Mouse (Mus musculus) G1E (cell line): ENCODE data around the gene Rab7b. TPM values are rescaled to one million over a fixed set of nuclear protein-coding genes. Genes with fewer than 3 reads are reported as not detected.

Experiments used
- ATAC-seq: 2 replicates; pipeline ENCODE4 v1.8.0; 2016; ENCODE audit warnings: mild to moderate bottlenecking; ENCODE audit not compliant: insufficient number of reproducible peaks, poor library complexity, low FRiP score, severe bottlenecking; ENCODE audit errors: extremely low read depth
- DNase-seq: peaks from one replicate; pipeline ENCODE4 v3.0.0; 2012; ENCODE audit warnings: low spot score
- H3K27me3 ChIP-seq: 2 replicates; pipeline ENCODE4 v1.6.1; 2012; ENCODE audit warnings: mild to moderate bottlenecking, low read length, inconsistent platforms; ENCODE audit not compliant: insufficient read depth
- H3K36me3 ChIP-seq: replicated peaks from 2 replicates; pipeline ENCODE3; 2012; ENCODE audit warnings: mild to moderate bottlenecking, inconsistent platforms
- H3K4me1 ChIP-seq: 2 replicates; pipeline ENCODE4 v1.6.1; 2012; ENCODE audit warnings: low read depth, low read length, inconsistent platforms, mixed read lengths; ENCODE audit not compliant: insufficient read depth
- H3K4me3 ChIP-seq: 2 replicates; pipeline ENCODE4 v1.5.1; 2012; ENCODE audit warnings: low read depth, mild to moderate bottlenecking, inconsistent platforms, low read length, moderate library complexity, mixed read lengths
- H3K9me3 ChIP-seq: replicated peaks from 2 replicates; pipeline ENCODE4 v1.6.1; 2012; ENCODE audit warnings: inconsistent platforms
- CTCF ChIP-seq: IDR thresholded peaks from 2 replicates; pipeline ENCODE4 v1.5.1; 2012; ENCODE audit warnings: low read depth, low read length, inconsistent platforms, mixed read lengths
- GATA1 ChIP-seq: IDR thresholded peaks from 2 replicates; pipeline ENCODE4 v1.6.1; 2012; ENCODE audit warnings: borderline replicate concordance, low read length, inconsistent platforms, mixed read lengths
- GATA2 ChIP-seq: IDR thresholded peaks from 2 replicates; pipeline ENCODE4 v1.6.1; 2012; ENCODE audit warnings: low read depth, low read length, inconsistent platforms, borderline replicate concordance
- POLR2AphosphoS5 ChIP-seq: IDR thresholded peaks from 2 replicates; pipeline ENCODE4 v1.6.1; 2012; ENCODE audit warnings: low read depth, low read length, inconsistent platforms; ENCODE audit not compliant: insufficient replicate concordance
- TAL1 ChIP-seq: conservative IDR thresholded peaks from 2 replicates; pipeline ENCODE4 v1.6.1; 2012; ENCODE audit warnings: low read depth, low read length, inconsistent platforms, mixed read lengths
- polyA plus RNA-seq: library from polyadenylated mRNA; stranded (reverse); fragments of >175 nt; gene quantifications from 2 replicates; pipeline ENCODE4 v1.2.3, GENCODE M21; 2012
- total RNA-seq, 2 experiments: library from RNA; stranded (forward) in 1 of 2; stranded (reverse) in 1 of 2; fragments of 200-1000 nt in 1 of 2; fragments of >200 nt in 1 of 2; fragmentation: Nextera tagmentation in 1 of 2; gene quantifications; 2 replicates each; pipeline ENCODE4 v1.2.3; 2014 to 2017

The Rab7b gene
- total and polyA plus RNA-seq, 3 experiments = 0.38 TPM; not detected in 2

DNA sequence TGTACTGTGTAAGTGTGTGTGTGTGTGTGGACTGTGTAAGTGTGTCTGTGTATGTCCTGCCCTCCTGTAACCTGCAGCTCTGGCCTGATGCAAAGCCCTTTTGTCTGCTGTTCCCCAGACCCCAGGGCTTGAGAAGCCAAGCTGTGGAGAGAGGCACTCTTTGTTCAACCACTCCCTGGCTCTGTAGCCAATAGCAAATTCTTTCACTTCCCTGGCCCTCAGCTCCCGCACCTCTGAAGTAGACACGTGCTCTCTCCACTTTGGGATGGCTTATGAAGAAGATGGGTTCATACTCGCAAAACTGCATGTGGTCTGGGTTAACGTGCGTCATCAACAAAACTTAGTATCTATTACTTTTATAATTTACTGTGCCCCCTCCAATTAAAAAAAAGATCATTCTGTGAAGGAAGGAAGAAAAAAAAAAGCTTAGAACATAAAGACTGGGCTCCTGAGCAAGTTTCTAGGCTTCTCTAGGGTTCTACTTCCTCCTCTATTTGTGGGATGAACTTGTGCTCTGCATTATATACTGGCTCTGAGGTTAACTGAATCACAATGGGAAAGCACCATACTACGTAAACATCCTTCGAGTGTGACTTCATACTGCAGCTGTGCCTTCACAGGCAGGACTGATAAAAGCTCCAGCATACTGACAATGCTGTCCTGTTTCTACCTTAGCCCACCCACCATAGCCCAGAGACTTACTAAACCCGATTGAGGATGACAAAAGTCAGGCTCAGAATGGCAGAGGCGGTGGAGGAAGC lies 71.4 kb downstream of the Rab7b start:
- TF ChIP-seq GATA2 (no peak), POLR2AphosphoS5 (no peak), CTCF (no peak), TAL1 (no peak), GATA1 (no peak)
- ATAC-seq (no peak), DNase-seq (no peak)
- Histone ChIP-seq H3K9me3 (no peaks in the 10 kb centered on the region), H3K4me1 (peaks cover 45% of the 10 kb centered on the region), H3K27me3 (peaks cover 14% of the 10 kb centered on the region), H3K4me3 (no peak overlapping the region), H3K36me3 (no peaks in the 10 kb centered on the region)

DNA sequence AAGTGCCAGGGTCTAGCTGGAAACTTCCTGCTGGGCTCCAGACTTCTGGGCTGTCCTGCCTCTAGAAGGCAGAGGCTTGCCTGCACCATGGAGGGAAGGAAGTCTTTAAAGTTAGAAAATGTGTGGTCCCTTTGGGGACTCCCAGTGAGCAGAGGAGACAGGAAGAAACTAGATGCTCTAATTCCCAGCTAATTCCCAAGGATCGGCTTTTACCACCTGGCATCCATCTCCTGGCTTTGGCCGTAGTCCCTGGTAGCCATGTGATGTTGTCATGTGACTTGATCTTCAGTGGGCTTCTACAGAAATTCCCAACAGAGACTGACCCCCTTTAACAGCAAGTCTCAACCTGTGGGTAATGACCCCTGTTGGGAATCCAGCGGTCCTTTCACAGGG lies 71.9 kb downstream of the Rab7b start:
- Histone ChIP-seq H3K4me1 (peaks cover 42% of the 10 kb centered on the region), H3K27me3 (peaks cover 14% of the 10 kb centered on the region), H3K4me3 (no peak overlapping the region), H3K36me3 (no peaks in the 10 kb centered on the region), H3K9me3 (no peaks in the 10 kb centered on the region)
- no peak for ATAC-seq
- no peak for DNase-seq
- TF ChIP-seq GATA2 (no peak), TAL1 (no peak), POLR2AphosphoS5 (no peak), GATA1 (no peak), CTCF (no peak)

DNA sequence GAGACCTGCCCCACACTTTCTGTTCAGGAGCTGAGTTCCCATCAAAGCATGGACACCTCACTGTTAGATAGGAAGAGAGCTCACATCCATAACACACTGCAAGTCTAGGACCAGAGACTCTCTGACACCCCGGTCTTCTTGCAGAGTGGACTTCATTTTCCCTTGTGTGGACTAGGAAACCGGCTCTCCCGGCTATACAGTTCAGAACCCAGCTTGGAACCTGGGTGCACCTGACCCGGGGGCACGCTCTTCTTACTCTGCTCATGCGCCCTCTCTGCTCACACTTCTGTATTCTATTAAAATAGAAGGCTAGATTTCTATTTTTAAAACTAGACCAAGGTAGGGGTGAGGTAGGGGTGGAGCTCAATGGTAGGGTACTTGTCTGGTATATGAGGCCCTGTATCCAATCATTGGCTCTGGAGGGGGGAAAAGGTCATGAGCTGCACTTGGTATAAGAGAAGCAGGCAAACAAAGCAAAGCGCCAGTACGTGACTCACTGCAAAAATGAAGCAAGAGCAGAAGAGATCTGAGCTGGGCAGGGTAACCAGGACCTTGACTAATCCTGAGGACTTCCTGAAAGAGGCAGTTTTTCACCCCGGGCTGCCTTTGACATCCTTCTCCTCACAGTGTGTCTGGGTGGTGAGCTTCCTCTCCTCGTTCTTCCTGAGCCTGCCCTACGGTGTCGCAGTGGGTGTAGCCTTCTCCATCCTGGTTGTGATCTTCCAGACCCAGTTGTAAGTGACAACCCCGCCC lies 72.8 kb downstream of the Rab7b start:
- TF ChIP-seq CTCF (no peak), GATA2 (no peak), GATA1 (no peak), POLR2AphosphoS5 (no peak), TAL1 (no peak)
- H3K27me3 ChIP-seq = peaks cover 14% of the 10 kb centered on the region
- ATAC-seq = no peak

DNA sequence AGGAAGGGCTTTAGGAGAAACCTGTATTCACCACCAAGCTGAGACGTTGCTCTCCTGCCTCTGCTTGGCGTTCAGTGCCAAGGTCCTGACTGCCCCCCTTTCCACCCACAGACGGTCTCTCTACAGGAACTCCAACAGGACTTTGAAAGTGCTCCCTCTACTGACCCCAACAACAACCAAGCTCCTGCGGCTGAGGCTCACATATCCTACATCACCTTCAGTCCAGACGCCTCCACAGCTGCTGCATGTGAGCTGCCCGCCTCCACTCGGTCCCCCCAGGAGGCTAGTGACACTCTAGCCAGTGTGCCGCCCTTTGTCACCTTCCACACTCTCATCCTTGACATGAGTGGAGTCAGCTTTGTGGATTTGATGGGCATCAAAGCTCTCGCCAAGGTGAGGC lies 75.2 kb downstream of the Rab7b start:
- ATAC-seq = no peak
- Histone ChIP-seq H3K27me3 (peaks cover 26% of the 10 kb centered on the region), H3K4me3 (no peak overlapping the region), H3K36me3 (no peaks in the 10 kb centered on the region), H3K4me1 (peaks cover 30% of the 10 kb centered on the region), H3K9me3 (no peaks in the 10 kb centered on the region)
- DNase-seq = no peak
- TF ChIP-seq CTCF = no peak
- no peak for TF ChIP-seq GATA1
- TF ChIP-seq TAL1 = no peak
- no peak for TF ChIP-seq GATA2
- no peak for TF ChIP-seq POLR2AphosphoS5

More for the DNA sequence above, 72.8 kb downstream of the Rab7b start:
- H3K4me1 ChIP-seq = peaks cover 37% of the 10 kb centered on the region
- H3K9me3 ChIP-seq = no peaks in the 10 kb centered on the region
- H3K4me3 ChIP-seq = no peak overlapping the region
- no peak for DNase-seq
- H3K36me3 ChIP-seq = no peaks in the 10 kb centered on the region

DNA sequence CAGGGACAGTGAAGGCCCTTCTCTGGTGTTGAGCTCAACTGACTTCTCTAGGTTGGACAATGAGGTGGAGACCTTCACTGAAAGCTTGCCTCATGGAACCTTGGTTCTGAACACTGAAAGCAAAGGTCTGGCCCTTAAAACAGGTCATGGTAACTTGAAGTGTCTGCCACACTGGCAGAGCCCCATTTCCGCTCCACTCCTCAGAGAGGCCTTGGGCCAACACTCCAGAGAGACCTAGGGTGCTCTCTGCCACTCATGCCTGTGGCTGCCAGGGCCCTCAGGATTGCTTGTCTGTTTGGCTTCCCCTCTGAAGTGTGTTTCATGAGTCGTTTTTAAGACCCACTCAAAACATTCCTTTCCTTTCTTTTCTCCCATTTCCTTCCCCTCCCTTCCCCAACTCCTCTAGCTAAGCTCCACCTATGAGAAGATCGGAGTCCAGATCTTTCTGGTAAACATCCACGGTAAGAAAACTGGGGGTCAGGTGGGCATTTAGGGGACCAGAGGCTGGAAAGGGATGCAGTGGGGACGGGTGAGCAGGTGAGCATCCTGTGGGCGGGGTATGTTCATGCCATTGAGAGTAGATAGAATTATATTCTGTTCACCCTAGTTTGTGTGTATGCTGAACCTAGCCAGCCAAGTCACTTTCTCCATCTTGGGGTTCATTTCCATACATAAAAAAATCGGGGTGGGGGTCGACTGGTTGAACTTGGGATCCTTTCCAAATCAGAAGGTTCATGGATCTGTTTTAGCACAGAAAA lies 76.3 kb downstream of the Rab7b start:
- peaks cover 25% of the 10 kb centered on the region for H3K4me1 ChIP-seq
- H3K36me3 ChIP-seq = no peaks in the 10 kb centered on the region
- no peak overlapping the region for H3K4me3 ChIP-seq
- TF ChIP-seq POLR2AphosphoS5 (no peak), GATA2 (no peak), GATA1 (no peak), CTCF (no peak), TAL1 (no peak)
- no peak for DNase-seq
- ATAC-seq = no peak
- no peaks in the 10 kb centered on the region for H3K9me3 ChIP-seq
- H3K27me3 ChIP-seq = peaks cover 36% of the 10 kb centered on the region

Other genes with a start within 250 kb of the Rab7b start
- 129 and 135 TPM in 2 replicates for gene Srgap2, start 161.3 kb upstream of the Rab7b start, total RNA-seq (2014; fragmentation: Nextera tagmentation)
- 25.2 and 27.9 TPM in 2 replicates for gene Srgap2, start 161.3 kb upstream of the Rab7b start, total RNA-seq (2017)
- 21.0 and 32.5 TPM in 2 replicates for gene Srgap2, start 161.3 kb upstream of the Rab7b start, polyA plus RNA-seq
- gene Fam72a, start 160.8 kb upstream of the Rab7b start, total RNA-seq (2014; fragmentation: Nextera tagmentation) = 9.0 and 10.8 TPM in 2 replicates
- gene Fam72a, start 160.8 kb upstream of the Rab7b start, total RNA-seq (2017) = 6.2 and 6.5 TPM in 2 replicates
- gene Fam72a, start 160.8 kb upstream of the Rab7b start, polyA plus RNA-seq = 2.6 and 3.2 TPM in 2 replicates
- not detected in 2 replicates for gene Avpr1b, start 89.5 kb upstream of the Rab7b start, total RNA-seq (2014; fragmentation: Nextera tagmentation)
- gene Avpr1b, start 89.5 kb upstream of the Rab7b start, total RNA-seq (2017) = 0.17 and 0.33 TPM in 2 replicates
- not detected in 2 replicates for gene Avpr1b, start 89.5 kb upstream of the Rab7b start, polyA plus RNA-seq
- 1,974 and 2,087 TPM in 2 replicates for gene Ctse, start 50.4 kb upstream of the Rab7b start, total RNA-seq (2014; fragmentation: Nextera tagmentation)
- gene Ctse, start 50.4 kb upstream of the Rab7b start, total RNA-seq (2017) = 482 and 539 TPM in 2 replicates
- 163 and 246 TPM in 2 replicates for gene Ctse, start 50.4 kb upstream of the Rab7b start, polyA plus RNA-seq
- 1.9 and 3.2 TPM in 2 replicates for gene Slc26a9, start 55.3 kb downstream of the Rab7b start, total RNA-seq (2014; fragmentation: Nextera tagmentation)
- gene Slc26a9, start 55.3 kb downstream of the Rab7b start, total RNA-seq (2017) = 0.98 and 0.99 TPM in 2 replicates
- gene Slc26a9, start 55.3 kb downstream of the Rab7b start, polyA plus RNA-seq = 0.11 and 0.17 TPM in 2 replicates
- gene Pm20d1, start 108.7 kb downstream of the Rab7b start, total RNA-seq (2014; fragmentation: Nextera tagmentation) = not detected in 2 replicates
- gene Pm20d1, start 108.7 kb downstream of the Rab7b start, total RNA-seq (2017) = 0.06 and 0.16 TPM in 2 replicates
- not detected in 2 replicates for gene Pm20d1, start 108.7 kb downstream of the Rab7b start, polyA plus RNA-seq
- gene Slc41a1, start 138.8 kb downstream of the Rab7b start, total RNA-seq (2014; fragmentation: Nextera tagmentation) = 11.8 and 21.0 TPM in 2 replicates
- gene Slc41a1, start 138.8 kb downstream of the Rab7b start, total RNA-seq (2017) = 6.8 and 7.1 TPM in 2 replicates
- gene Slc41a1, start 138.8 kb downstream of the Rab7b start, polyA plus RNA-seq = 7.2 and 7.8 TPM in 2 replicates
- gene Rab29, start 178.5 kb downstream of the Rab7b start, total RNA-seq (2014; fragmentation: Nextera tagmentation) = not detected in 2 replicates
- 0.58 TPM in 1 of 2 replicates, not detected in the other for gene Rab29, start 178.5 kb downstream of the Rab7b start, total RNA-seq (2017)
- gene Rab29, start 178.5 kb downstream of the Rab7b start, polyA plus RNA-seq = not detected in 2 replicates
- 376 and 404 TPM in 2 replicates for gene Nucks1, start 221.8 kb downstream of the Rab7b start, total RNA-seq (2014; fragmentation: Nextera tagmentation)
- 405 and 507 TPM in 2 replicates for gene Nucks1, start 221.8 kb downstream of the Rab7b start, total RNA-seq (2017)
- 35.2 and 38.1 TPM in 2 replicates for gene Nucks1, start 221.8 kb downstream of the Rab7b start, polyA plus RNA-seq